Mouse (Mus musculus): Measurements from ENCODE around the gene Clec2l. TPM values are rescaled to one million over a fixed set of nuclear protein-coding genes. Genes with fewer than 3 reads are reported as not detected.

Gene Clec2l
- total RNA-seq, 1 experiment = 1.4 TPM

DNA sequence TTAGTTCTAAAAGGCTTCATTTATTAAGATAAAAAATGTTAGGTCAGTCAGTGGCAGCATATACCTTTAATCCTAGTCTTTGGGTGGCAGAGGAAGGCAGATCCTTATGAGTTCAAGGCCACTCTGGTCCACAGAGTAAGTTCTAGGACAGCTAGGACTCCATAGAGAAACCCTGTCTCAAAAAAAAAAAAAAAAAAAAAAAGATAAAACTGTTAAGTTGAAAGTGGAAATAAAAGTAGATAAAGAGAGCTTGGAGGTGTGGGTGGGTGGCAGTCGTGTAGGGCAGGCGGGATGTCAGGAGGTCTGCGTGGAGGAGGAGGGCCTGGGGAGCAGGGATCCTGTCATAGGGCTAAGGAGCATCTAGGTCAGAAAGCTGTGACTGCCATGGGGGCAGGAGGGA lies 9.1 kb downstream of the Clec2l start:
- no peaks in the 10 kb centered on the region for H3K9me3 ChIP-seq (ENCODE audit: control insufficient read depth, insufficient read depth, low read depth, low read length)
- TF ChIP-seq CHD2 (IDR thresholded peaks at IDR 0.05; ENCODE audit: low read depth, low read length) (no peak), MAFK (IDR thresholded peaks at IDR 0.05; ENCODE audit: insufficient read depth, low read depth, low read length) (no peak)
- H3K4me1 ChIP-seq (ENCODE audit: control insufficient read depth in 2 of 2, insufficient read depth in 2 of 2, low read length in 2 of 2, poor library complexity in 1 of 2) = peaks cover 0 to 7% of the 10 kb centered on the region in 2 experiments; a peak in 1 of 4 replicates
- no peak for DNase-seq (ENCODE audit: low read depth, low spot score)
- in situ Hi-C loops (cut with MboI; ENCODE audit: low sequenced_read_pairs in 2 of 2, unreplicated experiment in 2 of 2) = no loop called here
- H3K27ac ChIP-seq (ENCODE audit: insufficient read depth, low read depth, low read length, poor library complexity, severe bottlenecking) = no peak overlapping the region
- H3K36me3 ChIP-seq (ENCODE audit: control insufficient read depth, insufficient read depth, low read length, poor library complexity, severe bottlenecking) = no peaks in the 10 kb centered on the region
- H3K9ac ChIP-seq (ENCODE audit: insufficient read depth, low read depth, low read length, poor library complexity, severe bottlenecking) = no peak overlapping the region
- H3K4me3 ChIP-seq (ENCODE audit: insufficient read depth in 1 of 2, low read depth in 1 of 2, low read length in 2 of 2, poor library complexity in 1 of 2, severe bottlenecking in 1 of 2) = no peak overlapping the region

- peaks cover 0 to 8% of the 10 kb centered on the region in 2 experiments; a peak in 1 of 4 replicates for H3K4me1 ChIP-seq (ENCODE audit: control insufficient read depth in 2 of 2, insufficient read depth in 2 of 2, low read length in 2 of 2, poor library complexity in 1 of 2)
- no peaks in the 10 kb centered on the region for H3K9me3 ChIP-seq (ENCODE audit: control insufficient read depth, insufficient read depth, low read depth, low read length)
- TF ChIP-seq ZC3H11A (IDR thresholded peaks at IDR 0.05; ENCODE audit: borderline replicate concordance, low read depth, low read length) = no peak
- TF ChIP-seq ZNF384 (IDR thresholded peaks at IDR 0.05; ENCODE audit: low read depth, low read length) = no peak
- no peak for TF ChIP-seq MAFK (IDR thresholded peaks at IDR 0.05; ENCODE audit: insufficient read depth, low read depth, low read length)
- TF ChIP-seq CHD2 (IDR thresholded peaks at IDR 0.05; ENCODE audit: low read depth, low read length) = no peak
- no peak for TF ChIP-seq HCFC1 (IDR thresholded peaks at IDR 0.05; ENCODE audit: borderline replicate concordance, insufficient read depth, low read length)
- H3K27ac ChIP-seq (ENCODE audit: insufficient read depth, low read depth, low read length, poor library complexity, severe bottlenecking) = no peak overlapping the region
- in situ Hi-C loops (cut with MboI; ENCODE audit: low sequenced_read_pairs in 2 of 2, unreplicated experiment in 2 of 2) = no loop called here
- H3K36me3 ChIP-seq (ENCODE audit: control insufficient read depth, insufficient read depth, low read length, poor library complexity, severe bottlenecking) = no peaks in the 10 kb centered on the region
- peak overlapping the region; percentile 36 to 51; a peak in 3 of 4 replicates for H3K4me3 ChIP-seq (ENCODE audit: insufficient read depth in 1 of 2, low read depth in 1 of 2, low read length in 2 of 2, poor library complexity in 1 of 2, severe bottlenecking in 1 of 2)
- peak overlapping the region; percentile 33; the same call in 1 of the 2 replicates for H3K9ac ChIP-seq (ENCODE audit: insufficient read depth, low read depth, low read length, poor library complexity, severe bottlenecking)
- no peak for DNase-seq (ENCODE audit: low read depth, low spot score)
Observed at GRCm38 (mm10) chr6:38676217-38676616, 13.3 kb downstream of the Clec2l start.

GRCm38 (mm10) chr6:38676723-38677122 lies 13.9 kb downstream of the Clec2l start:
- H3K4me3 ChIP-seq (ENCODE audit: insufficient read depth in 1 of 2, low read depth in 1 of 2, low read length in 2 of 2, poor library complexity in 1 of 2, severe bottlenecking in 1 of 2) = peak overlapping the region; percentile 36 to 51

GRCm38 (mm10) chr6:38677629-38678028 lies 14.8 kb downstream of the Clec2l start:
- peaks cover 0 to 8% of the 10 kb centered on the region in 2 experiments; a peak in 1 of 4 replicates for H3K4me1 ChIP-seq (ENCODE audit: control insufficient read depth in 2 of 2, insufficient read depth in 2 of 2, low read length in 2 of 2, poor library complexity in 1 of 2)
- H3K9ac ChIP-seq (ENCODE audit: insufficient read depth, low read depth, low read length, poor library complexity, severe bottlenecking) = peak overlapping the region; percentile 3; the same call in 1 of the 2 replicates
- H3K4me3 ChIP-seq (ENCODE audit: insufficient read depth in 1 of 2, low read depth in 1 of 2, low read length in 2 of 2, poor library complexity in 1 of 2, severe bottlenecking in 1 of 2) = no peak overlapping the region
- in situ Hi-C loops (cut with MboI; ENCODE audit: low sequenced_read_pairs in 2 of 2, unreplicated experiment in 2 of 2) = no loop called here
- no peaks in the 10 kb centered on the region for H3K9me3 ChIP-seq (ENCODE audit: control insufficient read depth, insufficient read depth, low read depth, low read length)
- no peaks in the 10 kb centered on the region for H3K36me3 ChIP-seq (ENCODE audit: control insufficient read depth, insufficient read depth, low read length, poor library complexity, severe bottlenecking)
- DNase-seq (ENCODE audit: low read depth, low spot score) = no peak
- TF ChIP-seq ZNF384 (IDR thresholded peaks at IDR 0.05; ENCODE audit: low read depth, low read length) = no peak
- TF ChIP-seq ZC3H11A (IDR thresholded peaks at IDR 0.05; ENCODE audit: borderline replicate concordance, low read depth, low read length) = no peak
- no peak for TF ChIP-seq CHD2 (IDR thresholded peaks at IDR 0.05; ENCODE audit: low read depth, low read length)
- TF ChIP-seq HCFC1 (IDR thresholded peaks at IDR 0.05; ENCODE audit: borderline replicate concordance, insufficient read depth, low read length) = no peak
- no peak for TF ChIP-seq MAFK (IDR thresholded peaks at IDR 0.05; ENCODE audit: insufficient read depth, low read depth, low read length)
- no peak overlapping the region for H3K27ac ChIP-seq (ENCODE audit: insufficient read depth, low read depth, low read length, poor library complexity, severe bottlenecking)

More at GRCm38 (mm10) chr6:38676723-38677122, 13.9 kb downstream of the Clec2l start:
- Histone ChIP-seq H3K9ac (ENCODE audit: insufficient read depth, low read depth, low read length, poor library complexity, severe bottlenecking) (peak overlapping the region; percentile 33; the same call in 1 of the 2 replicates), H3K9me3 (ENCODE audit: control insufficient read depth, insufficient read depth, low read depth, low read length) (no peaks in the 10 kb centered on the region), H3K27ac (ENCODE audit: insufficient read depth, low read depth, low read length, poor library complexity, severe bottlenecking) (no peak overlapping the region), H3K36me3 (ENCODE audit: control insufficient read depth, insufficient read depth, low read length, poor library complexity, severe bottlenecking) (no peaks in the 10 kb centered on the region), H3K4me1 (ENCODE audit: control insufficient read depth in 2 of 2, insufficient read depth in 2 of 2, low read length in 2 of 2, poor library complexity in 1 of 2) (peaks cover 0 to 8% of the 10 kb centered on the region in 2 experiments; a peak in 1 of 4 replicates)
- no peak for DNase-seq (ENCODE audit: low read depth, low spot score)
- TF ChIP-seq ZC3H11A (IDR thresholded peaks at IDR 0.05; ENCODE audit: borderline replicate concordance, low read depth, low read length) (no peak), HCFC1 (IDR thresholded peaks at IDR 0.05; ENCODE audit: borderline replicate concordance, insufficient read depth, low read length) (no peak), ZNF384 (IDR thresholded peaks at IDR 0.05; ENCODE audit: low read depth, low read length) (no peak), MAFK (IDR thresholded peaks at IDR 0.05; ENCODE audit: insufficient read depth, low read depth, low read length) (no peak)
- in situ Hi-C loops (cut with MboI; ENCODE audit: low sequenced_read_pairs in 2 of 2, unreplicated experiment in 2 of 2) = no loop called here

DNA sequence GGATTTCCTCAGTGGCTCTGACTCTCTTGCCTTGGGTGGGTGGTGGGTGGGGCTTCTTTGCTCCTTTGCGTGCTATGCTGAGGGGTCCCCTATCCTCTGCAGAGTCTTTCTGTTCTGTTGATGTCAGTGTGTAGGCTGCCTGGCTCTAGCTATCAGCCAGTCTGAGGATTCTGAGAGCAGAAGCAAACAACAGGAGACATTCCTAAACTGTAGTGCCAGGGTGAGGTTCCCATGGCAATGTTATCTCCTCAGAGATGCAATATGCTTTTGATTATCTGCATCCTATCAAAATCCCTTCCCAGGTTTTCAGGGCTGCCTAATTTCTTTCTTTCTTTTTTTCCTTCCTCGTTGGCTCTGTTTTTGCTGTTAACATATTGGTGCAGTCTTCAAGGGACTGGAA lies 19.7 kb downstream of the Clec2l start:
- Histone ChIP-seq H3K4me1 (ENCODE audit: control insufficient read depth in 2 of 2, insufficient read depth in 2 of 2, low read length in 2 of 2, poor library complexity in 1 of 2) (no peaks in the 10 kb centered on the region), H3K4me3 (ENCODE audit: insufficient read depth in 1 of 2, low read depth in 1 of 2, low read length in 2 of 2, poor library complexity in 1 of 2, severe bottlenecking in 1 of 2) (no peak overlapping the region), H3K9ac (ENCODE audit: insufficient read depth, low read depth, low read length, poor library complexity, severe bottlenecking) (no peak overlapping the region), H3K9me3 (ENCODE audit: control insufficient read depth, insufficient read depth, low read depth, low read length) (no peaks in the 10 kb centered on the region), H3K36me3 (ENCODE audit: control insufficient read depth, insufficient read depth, low read length, poor library complexity, severe bottlenecking) (no peaks in the 10 kb centered on the region), H3K27ac (ENCODE audit: insufficient read depth, low read depth, low read length, poor library complexity, severe bottlenecking) (no peak overlapping the region)
- DNase-seq (ENCODE audit: low read depth, low spot score) = no peak
- TF ChIP-seq MAFK (IDR thresholded peaks at IDR 0.05; ENCODE audit: insufficient read depth, low read depth, low read length) (no peak), ZNF384 (IDR thresholded peaks at IDR 0.05; ENCODE audit: low read depth, low read length) (no peak), ZC3H11A (IDR thresholded peaks at IDR 0.05; ENCODE audit: borderline replicate concordance, low read depth, low read length) (no peak), HCFC1 (IDR thresholded peaks at IDR 0.05; ENCODE audit: borderline replicate concordance, insufficient read depth, low read length) (no peak)
- in situ Hi-C loops (cut with MboI; ENCODE audit: low sequenced_read_pairs in 2 of 2, unreplicated experiment in 2 of 2) = no loop called here

Data from ES-E14 (cell line).